Mouse (Mus musculus) heart, postnatal 0 days (tissue): ENCODE results near the gene Pdxp.

ENCODE experiments used
- CTCF ChIP-seq: IDR thresholded peaks from 2 replicates; pipeline ENCODE4 v1.5.1; 2016; ENCODE audit warnings: antibody characterized with exemption, control low read depth, low read depth
- EP300 ChIP-seq: IDR thresholded peaks from 2 replicates; pipeline ENCODE4 v1.6.1; 2016; ENCODE audit warnings: antibody characterized with exemption, low read depth

DNA sequence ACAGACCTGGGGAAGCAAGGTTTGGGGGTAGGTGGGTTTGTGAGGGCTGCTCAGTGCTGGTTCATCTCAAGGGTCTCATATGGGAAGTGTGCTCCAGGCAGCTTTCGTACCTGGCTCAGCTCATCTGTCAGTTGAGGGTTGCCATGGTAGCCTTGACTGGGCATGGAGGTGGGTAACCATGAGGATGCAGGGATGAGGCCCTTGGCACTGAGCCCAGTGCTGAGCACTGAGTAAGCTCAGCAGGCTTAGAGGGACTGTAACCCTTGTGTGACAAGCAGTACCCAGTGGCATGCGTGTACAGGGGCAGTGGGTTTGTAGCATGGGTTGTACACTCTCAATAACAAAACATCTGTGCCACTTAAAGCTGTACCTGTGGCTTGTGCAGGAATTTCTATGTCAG, 24.2 kb downstream of the Pdxp start:
- TF ChIP-seq CTCF (no peak), EP300 (no peak)
